Mouse (Mus musculus) B cell, adult 2 months (primary cell): ENCODE results near the gene Maml3.

Experiments
- DNase-seq, 2 experiments: peaks; one replicate each; pipeline ENCODE4 v3.0.0; 2022

Gene Maml3

GRCm38 (mm10) chr3:52090230-52090873 is 14.5 kb downstream of the Maml3 start:
- DNase-seq: no peak

GRCm38 (mm10) chr3:52088458-52089341 is 16.2 kb downstream of the Maml3 start:
- peak; percentile 82 to 84 for DNase-seq

- no peak for DNase-seq
Observed at GRCm38 (mm10) chr3:52087636-52088280, 17.1 kb downstream of the Maml3 start.

- DNase-seq: no peak
Observed at GRCm38 (mm10) chr3:52078763-52079162, 26.1 kb downstream of the Maml3 start.

GRCm38 (mm10) chr3:52073959-52074358 is 30.9 kb downstream of the Maml3 start:
- no peak for DNase-seq

- DNase-seq: no peak
Observed at GRCm38 (mm10) chr3:52071996-52072395, 32.9 kb downstream of the Maml3 start.

- no peak for DNase-seq
Observed at GRCm38 (mm10) chr3:52070163-52070478, 34.8 kb downstream of the Maml3 start.

- peak; percentile 86 to 89 for DNase-seq
Observed at GRCm38 (mm10) chr3:52069304-52070162, 35.3 kb downstream of the Maml3 start.

- no peak for DNase-seq
Observed at GRCm38 (mm10) chr3:52068885-52069284, 36.0 kb downstream of the Maml3 start.

GRCm38 (mm10) chr3:52067181-52067580 is 37.7 kb downstream of the Maml3 start:
- DNase-seq: no peak

GRCm38 (mm10) chr3:52066142-52066541 is 38.7 kb downstream of the Maml3 start:
- DNase-seq: no peak

GRCm38 (mm10) chr3:52063261-52063655 is 41.6 kb downstream of the Maml3 start:
- DNase-seq: no peak

- DNase-seq: no peak
Observed at GRCm38 (mm10) chr3:52062389-52063260, 42.3 kb downstream of the Maml3 start.

- DNase-seq: no peak
Observed at GRCm38 (mm10) chr3:52061472-52062388, 43.1 kb downstream of the Maml3 start.

GRCm38 (mm10) chr3:52060886-52061285 is 44.0 kb downstream of the Maml3 start:
- no peak for DNase-seq

- DNase-seq: no peak
Observed at GRCm38 (mm10) chr3:52051801-52052200, 53.1 kb downstream of the Maml3 start.

GRCm38 (mm10) chr3:52048082-52048481 is 56.8 kb downstream of the Maml3 start:
- DNase-seq: no peak

- no peak for DNase-seq
Observed at GRCm38 (mm10) chr3:52047537-52047936, 57.3 kb downstream of the Maml3 start.

- DNase-seq: peak; percentile 78
Observed at GRCm38 (mm10) chr3:52046895-52047372, 57.9 kb downstream of the Maml3 start.

GRCm38 (mm10) chr3:52046027-52046700 is 58.7 kb downstream of the Maml3 start:
- peak; percentile 48 to 55 for DNase-seq
